Mouse (Mus musculus): Measurements from ENCODE around the gene Chil3. TPM values are rescaled to one million over a fixed set of nuclear protein-coding genes. Genes with fewer than 3 reads are reported as not detected.

The Chil3 gene
- polyA plus RNA-seq, 1 experiment from 2014 or later = not detected

DNA sequence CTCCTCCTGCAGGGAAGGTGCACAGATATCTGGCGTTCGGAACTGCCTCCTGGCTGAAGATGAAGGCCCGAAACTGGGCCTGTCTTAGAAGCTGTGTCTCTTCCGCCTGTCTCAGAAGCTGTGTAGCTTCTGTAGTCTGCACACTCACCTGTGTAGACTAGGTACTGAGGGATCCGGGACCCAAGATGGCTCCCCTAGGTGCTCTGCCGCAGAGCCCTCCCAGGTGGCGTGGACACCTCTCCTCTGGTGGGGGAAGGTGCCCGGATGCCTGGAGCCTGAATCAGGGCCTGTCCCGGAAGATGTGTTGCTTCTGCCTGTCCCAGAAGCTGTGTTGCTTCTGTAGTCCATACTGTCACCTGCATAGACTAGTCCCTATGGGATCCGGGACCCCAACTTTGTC is 23.3 kb downstream of the Chil3 start:
- no peak overlapping the region for H3K27ac ChIP-seq (replicated peaks)
- no peak overlapping the region for H3K4me3 ChIP-seq
- H3K9ac ChIP-seq (replicated peaks) = no peak overlapping the region
- WGBS = 93% methylated on average over 10 of the region's 10 CpGs
- peaks cover 7% of the 10 kb centered on the region; the same call in 1 of the 2 replicates for H3K9me3 ChIP-seq
- H3K4me2 ChIP-seq (replicated peaks) = no peak overlapping the region
- H3K4me1 ChIP-seq = no peaks in the 10 kb centered on the region
- ATAC-seq (ENCODE audit: low FRiP score, low read depth) = peak; percentile 49
- no peaks in the 10 kb centered on the region for H3K27me3 ChIP-seq
- H3K36me3 ChIP-seq = no peaks in the 10 kb centered on the region

DNA sequence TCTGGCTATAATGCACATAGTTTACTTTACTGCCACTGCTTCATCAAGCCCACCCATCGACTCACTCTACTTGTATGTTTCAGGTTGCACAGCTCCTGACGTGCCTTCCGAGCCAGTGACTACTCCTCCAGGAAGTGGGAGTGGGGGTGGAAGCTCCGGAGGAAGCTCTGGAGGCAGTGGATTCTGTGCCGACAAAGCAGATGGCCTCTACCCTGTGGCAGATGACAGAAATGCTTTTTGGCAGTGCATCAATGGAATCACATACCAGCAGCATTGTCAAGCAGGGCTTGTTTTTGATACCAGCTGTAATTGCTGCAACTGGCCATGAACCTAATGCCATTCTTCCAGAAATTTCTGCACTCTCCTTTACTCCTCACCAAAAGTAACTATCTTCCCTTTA is 35.7 kb downstream of the Chil3 start:
- Histone ChIP-seq H3K9me3 (no peaks in the 10 kb centered on the region; the same call in 1 of the 2 replicates), H3K27ac (replicated peaks) (no peak overlapping the region), H3K36me3 (no peaks in the 10 kb centered on the region), H3K4me3 (no peak overlapping the region), H3K4me1 (no peaks in the 10 kb centered on the region), H3K9ac (replicated peaks) (no peak overlapping the region), H3K27me3 (no peaks in the 10 kb centered on the region), H3K4me2 (replicated peaks) (no peak overlapping the region)
- 79% methylated on average over 5 of the region's 5 CpGs for WGBS
- no peak for ATAC-seq (ENCODE audit: low FRiP score, low read depth)

DNA sequence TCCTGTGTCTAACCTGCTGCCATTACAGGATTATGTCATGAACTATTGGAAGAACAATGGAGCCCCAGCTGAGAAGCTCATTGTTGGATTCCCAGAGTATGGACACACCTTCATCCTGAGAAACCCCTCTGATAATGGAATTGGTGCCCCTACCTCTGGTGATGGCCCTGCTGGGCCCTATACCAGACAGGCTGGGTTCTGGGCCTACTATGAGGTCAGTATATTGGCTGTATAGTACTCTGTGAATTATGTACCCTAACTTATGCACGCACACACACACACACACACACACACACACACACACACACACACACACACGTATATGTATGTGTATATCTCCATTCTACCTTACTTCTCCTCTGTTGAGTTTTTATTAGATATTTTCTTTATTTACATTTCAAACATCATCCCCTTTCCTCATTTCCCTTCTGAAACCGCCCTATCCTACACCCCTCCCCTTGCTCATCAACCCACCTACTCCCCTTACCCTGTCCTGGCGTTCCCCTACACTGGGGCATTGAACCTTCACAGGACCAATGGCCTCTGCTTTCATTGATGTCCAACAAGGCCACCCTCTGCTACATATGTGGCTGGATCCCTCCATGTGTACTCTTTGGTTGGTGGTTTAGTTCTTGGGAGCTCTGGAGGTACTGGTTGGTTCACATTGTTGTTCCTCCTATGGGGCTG is 38.4 kb downstream of the Chil3 start:
- Histone ChIP-seq H3K9me3 (peaks cover 10% of the 10 kb centered on the region; the same call in 1 of the 2 replicates), H3K36me3 (no peaks in the 10 kb centered on the region), H3K4me2 (replicated peaks) (no peak overlapping the region), H3K4me3 (no peak overlapping the region), H3K27me3 (no peaks in the 10 kb centered on the region), H3K4me1 (no peaks in the 10 kb centered on the region), H3K27ac (replicated peaks) (no peak overlapping the region), H3K9ac (replicated peaks) (no peak overlapping the region)
- WGBS = 62% methylated on average over 4 of the region's 4 CpGs
- peak; percentile 55 for ATAC-seq (ENCODE audit: low FRiP score, low read depth)

DNA sequence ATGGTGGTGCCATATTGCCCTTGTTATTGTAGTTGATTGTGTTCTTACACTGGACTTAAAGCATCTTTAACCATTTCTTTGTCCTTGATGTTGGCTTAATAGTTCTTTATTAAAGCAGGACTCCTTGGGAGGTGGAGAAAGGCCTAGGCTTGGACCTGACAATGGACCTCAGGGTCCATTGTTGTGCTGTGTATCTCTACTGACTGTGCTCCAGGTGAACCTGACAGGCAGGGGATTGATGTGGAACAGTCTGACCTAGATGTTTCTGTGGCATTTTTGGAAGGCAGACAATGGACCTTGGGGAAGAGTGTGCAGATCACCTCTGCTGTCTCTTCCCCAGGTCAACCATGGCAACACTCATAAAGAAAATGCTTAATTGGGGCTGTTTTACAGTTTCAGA is 40.4 kb downstream of the Chil3 start:
- no peak overlapping the region for H3K27ac ChIP-seq (replicated peaks)
- H3K27me3 ChIP-seq = no peaks in the 10 kb centered on the region
- H3K4me1 ChIP-seq = no peaks in the 10 kb centered on the region
- no peak for ATAC-seq (ENCODE audit: low FRiP score, low read depth)
- H3K4me3 ChIP-seq = no peak overlapping the region
- H3K9me3 ChIP-seq = peaks cover 12% of the 10 kb centered on the region; the same call in 1 of the 2 replicates
- H3K36me3 ChIP-seq = no peaks in the 10 kb centered on the region
- H3K4me2 ChIP-seq (replicated peaks) = no peak overlapping the region
- no peak overlapping the region for H3K9ac ChIP-seq (replicated peaks)

DNA sequence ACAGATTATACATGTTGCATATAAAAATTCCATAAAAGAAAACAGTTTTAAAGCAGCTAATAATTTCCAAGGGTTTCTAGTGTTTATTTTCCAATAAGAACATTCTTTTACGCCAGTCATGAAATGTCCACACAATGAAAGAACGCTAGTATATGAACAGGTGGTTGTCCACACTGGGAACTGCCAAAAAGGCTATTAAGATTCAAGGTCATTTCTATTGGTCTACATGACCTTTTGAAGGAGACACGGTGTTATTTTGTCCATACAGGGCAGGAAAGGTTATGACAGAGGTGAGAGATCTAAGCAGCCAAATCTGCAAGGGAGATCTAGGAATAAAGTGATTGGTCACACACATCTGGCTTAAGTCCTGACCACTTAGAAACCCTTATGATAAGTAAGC is 54.4 kb downstream of the Chil3 start, which contains the start of gene Chia1:
Gene Chia1 (plus strand): TSS at position 301 of the 400 bp plus-strand sequence.
- WGBS = 81% methylated on average over 3 of the region's 3 CpGs
- Histone ChIP-seq H3K9me3 (no peaks in the 10 kb centered on the region), H3K27me3 (no peaks in the 10 kb centered on the region), H3K27ac (replicated peaks) (no peak within 1 kb of the TSS), H3K4me2 (replicated peaks) (no peak within 1 kb of the TSS), H3K36me3 (no peaks in the 10 kb centered on the region), H3K4me1 (no peaks in the 10 kb centered on the region), H3K4me3 (no peak within 1 kb of the TSS), H3K9ac (replicated peaks) (no peak within 1 kb of the TSS)
- no peak for ATAC-seq (ENCODE audit: low FRiP score, low read depth)

Other genes starting within 250 kb of the Chil3 start
- gene I830077J02Rik, start 234.9 kb downstream of the Chil3 start, polyA plus RNA-seq (2016; fragmentation: Nextera tagmentation; extraction: Ambion mirVana) = 0.34 and 0.41 TPM in 2 replicates
- 115 and 120 TPM in 2 replicates for gene Wdr77, start 208.2 kb downstream of the Chil3 start, polyA plus RNA-seq (2016; fragmentation: Nextera tagmentation; extraction: Ambion mirVana)
- 477 and 483 TPM in 2 replicates for gene Atp5f1, start 207.5 kb downstream of the Chil3 start, polyA plus RNA-seq (2016; fragmentation: Nextera tagmentation; extraction: Ambion mirVana)
- gene Ovgp1, start 193.9 kb downstream of the Chil3 start, polyA plus RNA-seq (2016; fragmentation: Nextera tagmentation; extraction: Ambion mirVana) = 3.5 and 4.3 TPM in 2 replicates
- gene Pifo, start 152.9 kb downstream of the Chil3 start, polyA plus RNA-seq (2016; fragmentation: Nextera tagmentation; extraction: Ambion mirVana) = 0.34 and 0.71 TPM in 2 replicates
- gene Chil5, start 134.8 kb downstream of the Chil3 start, polyA plus RNA-seq (2016; fragmentation: Nextera tagmentation; extraction: Ambion mirVana) = 0.24 TPM in 1 of 2 replicates, not detected in the other
- 0.14 and 0.35 TPM in 2 replicates for gene Chia1, start 54.3 kb downstream of the Chil3 start, polyA plus RNA-seq (2016; fragmentation: Nextera tagmentation; extraction: Ambion mirVana)
- gene Chil4, start 51.9 kb upstream of the Chil3 start, polyA plus RNA-seq (2016; fragmentation: Nextera tagmentation; extraction: Ambion mirVana) = not detected in 2 replicates
- not detected in 2 replicates for gene Chil6, start 238.6 kb upstream of the Chil3 start, polyA plus RNA-seq (2016; fragmentation: Nextera tagmentation; extraction: Ambion mirVana)